8 mouse cellular contexts compared by ENCODE assay signal in genomic region chr8:106718091-106718500, GRCm38 (mm10). TPM values are rescaled to one million over a fixed set of nuclear protein-coding genes. Genes with fewer than 3 reads are reported as not detected.
DNase-seq lines count a peak whose midpoint lies in the region; ATAC-seq and TF ChIP-seq lines count a peak whose summit lies in the region.

No protein-coding gene starts in this region.

- peak; percentile 63 for ATAC-seq in forebrain, embryonic 13.5 days
- peak; percentile 87 for ATAC-seq in heart, postnatal 0 days (ENCODE audit: insufficient read depth, low read depth)
- peak; percentile 54; the same call in 1 of the 2 replicates for ATAC-seq in lung, embryonic 14.5 days (ENCODE audit: insufficient read depth)

- peak; percentile 78 for TF ChIP-seq CTCF in heart, postnatal 0 days (IDR thresholded peaks at IDR 0.05; ENCODE audit: low read depth)
- TF ChIP-seq CTCF in lung, embryonic 14.5 days (IDR thresholded peaks at IDR 0.05; ENCODE audit: low read depth) = peak; percentile 76
- TF ChIP-seq CTCF in thymus, adult 2 months (IDR thresholded peaks at IDR 0.05; ENCODE audit: borderline replicate concordance, control insufficient read depth, extremely low read depth, insufficient read depth, low read length, poor library complexity) = 0 out of 2 replicates have a peak, but pooled peaks have one; percentile 10

- H3K27ac ChIP-seq in forebrain, embryonic 13.5 days = peak overlapping the region; percentile 59; the same call in 1 of the 2 replicates
- no peak overlapping the region; the same call in 1 of the 2 replicates for H3K27ac ChIP-seq in heart, postnatal 0 days (ENCODE audit: low read depth)
- H3K27ac ChIP-seq in lung, embryonic 14.5 days (ENCODE audit: low read depth) = no peak overlapping the region; the same call in 1 of the 2 replicates
- H3K27ac ChIP-seq in thymus, adult 2 months (ENCODE audit: control insufficient read depth, insufficient read depth, low read length) = no peak overlapping the region

- no peak for TF ChIP-seq POLR2A in thymus, adult 2 months (IDR thresholded peaks at IDR 0.05; ENCODE audit: control insufficient read depth, extremely low read depth, insufficient read depth, low read length, poor library complexity)

- H3K9ac ChIP-seq in forebrain, embryonic 13.5 days = peak overlapping the region; percentile 45
- no peak overlapping the region for H3K9ac ChIP-seq in heart, postnatal 0 days (replicated peaks; ENCODE audit: low read depth, low read length)
- no peak overlapping the region for H3K9ac ChIP-seq in lung, embryonic 14.5 days

- peak overlapping the region; percentile 43 for H3K4me2 ChIP-seq in forebrain, embryonic 13.5 days
- H3K4me2 ChIP-seq in heart, postnatal 0 days (ENCODE audit: low read depth, low read length) = peak overlapping the region; percentile 51
- H3K4me2 ChIP-seq in lung, embryonic 14.5 days = 0 out of 2 replicates have a peak overlapping the region, but pooled peaks have one; percentile 10

- no peaks in the 10 kb centered on the region for H3K36me3 ChIP-seq in forebrain, embryonic 13.5 days (ENCODE audit: poor library complexity, severe bottlenecking)
- H3K36me3 ChIP-seq in heart, postnatal 0 days (replicated peaks; ENCODE audit: control insufficient read depth, insufficient read depth, low read length) = 0 out of 2 replicates have a peak, but pooled peaks cover 12% of the 10 kb centered on the region
- H3K36me3 ChIP-seq in lung, embryonic 14.5 days (ENCODE audit: insufficient read depth) = peaks cover 30% of the 10 kb centered on the region
- no peaks in the 10 kb centered on the region for H3K36me3 ChIP-seq in thymus, adult 2 months (ENCODE audit: control insufficient read depth, insufficient read depth, low read length)

- 27% methylated on average over 17 of the region's 17 CpGs for WGBS in forebrain, embryonic 13.5 days
- 8% methylated on average over 17 of the region's 17 CpGs for WGBS in heart, postnatal 0 days
- WGBS in large intestine, adult 2 months = 15% methylated on average over 17 of the region's 17 CpGs
- WGBS in lung, embryonic 14.5 days = 18% methylated on average over 17 of the region's 17 CpGs
- 27% methylated on average over 17 of the region's 17 CpGs for WGBS in thymus, adult 2 months

- DNase-seq in CD4-positive, CD25-positive, alpha-beta regulatory T cell, adult 2 months (ENCODE audit: low read depth, low spot score) = peak; percentile 69
- peak; percentile 42 for DNase-seq in c-Kit-positive CD71-positive TER-119-negative erythroid progenitor cells, embryonic 14.5 days (ENCODE audit: low read depth)
- DNase-seq in heart, postnatal 0 days (ENCODE audit: low spot score) = peak; percentile 89
- peak; percentile 39 for DNase-seq in large intestine, adult 2 months (ENCODE audit: low read depth, low spot score)
- peak; percentile 90 for DNase-seq in lung, embryonic 14.5 days
- DNase-seq in ovary, adult 18-20 months (ENCODE audit: low spot score) = peak; percentile 66
- DNase-seq in thymus, adult 2 months = peak; percentile 67

- peaks cover 5% of the 10 kb centered on the region for H3K4me1 ChIP-seq in forebrain, embryonic 13.5 days
- H3K4me1 ChIP-seq in heart, postnatal 0 days (ENCODE audit: control insufficient read depth, insufficient read depth) = peaks cover 7% of the 10 kb centered on the region; the same call in 1 of the 2 replicates
- H3K4me1 ChIP-seq in lung, embryonic 14.5 days (ENCODE audit: insufficient read depth) = no peaks in the 10 kb centered on the region
- H3K4me1 ChIP-seq in thymus, adult 2 months (replicated peaks; ENCODE audit: control insufficient read depth, insufficient read depth, low read length) = peaks cover 8% of the 10 kb centered on the region

- no peak overlapping the region for H3K4me3 ChIP-seq in forebrain, embryonic 13.5 days
- H3K4me3 ChIP-seq in heart, postnatal 0 days (ENCODE audit: low read depth, low read length) = peak overlapping the region; percentile 17; the same call in 1 of the 2 replicates
- H3K4me3 ChIP-seq in lung, embryonic 14.5 days (ENCODE audit: low read depth, low read length) = no peak overlapping the region
- H3K4me3 ChIP-seq in thymus, adult 2 months (ENCODE audit: control insufficient read depth, insufficient read depth, low read length) = no peak overlapping the region

- H3K9me3 ChIP-seq in forebrain, embryonic 13.5 days (replicated peaks) = no peaks in the 10 kb centered on the region
- no peaks in the 10 kb centered on the region for H3K9me3 ChIP-seq in heart, postnatal 0 days (replicated peaks; ENCODE audit: control insufficient read depth, low read length)
- no peaks in the 10 kb centered on the region for H3K9me3 ChIP-seq in lung, embryonic 14.5 days (ENCODE audit: low read depth, low read length)

- TF ChIP-seq EP300 in heart, postnatal 0 days (IDR thresholded peaks at IDR 0.05; ENCODE audit: low read depth) = no peak

- no peaks in the 10 kb centered on the region for H3K27me3 ChIP-seq in forebrain, embryonic 13.5 days
- H3K27me3 ChIP-seq in heart, postnatal 0 days (ENCODE audit: control insufficient read depth, insufficient read depth, low read length) = no peaks in the 10 kb centered on the region
- no peaks in the 10 kb centered on the region for H3K27me3 ChIP-seq in lung, embryonic 14.5 days (ENCODE audit: insufficient read depth, low read length)
- H3K27me3 ChIP-seq in thymus, adult 2 months (ENCODE audit: control insufficient read depth, insufficient read depth, low read length) = no peaks in the 10 kb centered on the region

RNA-seq across cellular contexts. Expression of gene Tango6, which starts 35.2 kb away (rescaled TPM):
- polyA plus RNA-seq in forebrain, embryonic 13.5 days (2015; fragmentation: Nextera tagmentation; extraction: Ambion mirVana) = 6.0 and 7.3 TPM in 2 replicates
- 8.0 and 13.5 TPM in 2 replicates for total RNA-seq in heart, postnatal 0 days (2014; rRNA removed; ENCODE audit: low replicate concordance)
- polyA plus RNA-seq in heart, postnatal 0 days (2015; fragmentation: Nextera tagmentation; extraction: Ambion mirVana) = 4.0 and 4.3 TPM in 2 replicates
- 1.8 and 2.8 TPM in 2 replicates for polyA plus RNA-seq in large intestine, adult 2 months (2012; rRNA removed)
- 11.6 and 12.6 TPM in 2 replicates for polyA plus RNA-seq in lung, embryonic 14.5 days (2014; fragmentation: Nextera tagmentation; extraction: Ambion mirVana)
- 6.4 and 6.9 TPM in 2 replicates for polyA plus RNA-seq in thymus, adult 2 months (2012; rRNA removed)

Comparison
In these comparisons a context has a peak if more than half of its experiments do, and no peak if none do; other contexts are left out.
1. DNase-seq: peak in every context shown above with its lines; median percentile 90 in lung, embryonic 14.5 days; 89 in heart, postnatal 0 days; 69 in CD4-positive, CD25-positive, alpha-beta regulatory T cell, adult 2 months; 67 in thymus, adult 2 months; 66 in ovary, adult 18-20 months; 42 in c-Kit-positive CD71-positive TER-119-negative erythroid progenitor cells, embryonic 14.5 days; 39 in large intestine, adult 2 months.
2. CTCF ChIP-seq: peak in every context shown above with its lines; median percentile 78 in heart, postnatal 0 days; 76 in lung, embryonic 14.5 days; 10 in thymus, adult 2 months.